Mouse (Mus musculus): ENCODE results near the gene Tspo2. TPM values are rescaled to one million over a fixed set of nuclear protein-coding genes. Genes with fewer than 3 reads are reported as not detected.

Gene Tspo2
- polyA plus RNA-seq, 3 experiments from 2014 or later: not detected

- ATAC-seq: no peak
Measured at GRCm38 (mm10) chr17:48417521-48417920, 33.8 kb downstream of the Tspo2 start.

- peak; percentile 90 for ATAC-seq
Measured at GRCm38 (mm10) chr17:48416425-48417195, 34.7 kb downstream of the Tspo2 start.

- ATAC-seq: no peak
Measured at GRCm38 (mm10) chr17:48416011-48416410, 35.3 kb downstream of the Tspo2 start.

- no peak for ATAC-seq
Measured at GRCm38 (mm10) chr17:48411241-48411640, 40.1 kb downstream of the Tspo2 start.

- peak; percentile 12 for ATAC-seq
Measured at GRCm38 (mm10) chr17:48410299-48410785, 41.0 kb downstream of the Tspo2 start.

GRCm38 (mm10) chr17:48409380-48410298 is 41.7 kb downstream of the Tspo2 start, which contains the start of the genes Nfya and Oard1:
Nfya (minus strand) TSS chr17:48409906.
Oard1 (plus strand) TSS chr17:48410014.
- ATAC-seq: peak; percentile 73

- peak; percentile 47 for ATAC-seq
Measured at GRCm38 (mm10) chr17:48408526-48409291, 42.6 kb downstream of the Tspo2 start.

- ATAC-seq: no peak
Measured at GRCm38 (mm10) chr17:48407910-48408525, 43.3 kb downstream of the Tspo2 start.

- ATAC-seq: no peak
Measured at GRCm38 (mm10) chr17:48407154-48407553, 44.2 kb downstream of the Tspo2 start.

- ATAC-seq: no peak
Measured at GRCm38 (mm10) chr17:48404706-48405105, 46.6 kb downstream of the Tspo2 start.

GRCm38 (mm10) chr17:48403848-48404247 is 47.5 kb downstream of the Tspo2 start:
- ATAC-seq: peak; percentile 34

- ATAC-seq: no peak
Measured at GRCm38 (mm10) chr17:48402751-48403150, 48.6 kb downstream of the Tspo2 start.

- ATAC-seq: no peak
Measured at GRCm38 (mm10) chr17:48401710-48402109, 49.6 kb downstream of the Tspo2 start.

Other genes starting within 250 kb of the Tspo2 start
- gene Trem1, start 218.8 kb downstream of the Tspo2 start, polyA plus RNA-seq (2017; shearing (Covaris generic)): not detected
- gene Trem3, start 203.7 kb downstream of the Tspo2 start, polyA plus RNA-seq (2017; shearing (Covaris generic)): not detected
- gene Treml4, start 187.2 kb downstream of the Tspo2 start, polyA plus RNA-seq (2017; shearing (Covaris generic)): 1 to 10 TPM in 1 of 3 experiments, under 1 TPM in 1, not detected in 1; 0.55 to 1.3 TPM
- 10 to 100 TPM in 2 of 3 experiments, under 1 TPM in 1; 0.69 to 12.3 (median 11.3) TPM for gene Treml2, start 152.0 kb downstream of the Tspo2 start, polyA plus RNA-seq (2017; shearing (Covaris generic))
- gene B430306N03Rik, start 135.4 kb downstream of the Tspo2 start, polyA plus RNA-seq (2017; shearing (Covaris generic)): 1 to 10 TPM in 2 of 3 experiments, not detected in 1; 2.8 to 5.6 TPM
- gene Trem2, start 105.1 kb downstream of the Tspo2 start, polyA plus RNA-seq (2017; shearing (Covaris generic)): not detected
- not detected for gene Treml1, start 91.6 kb downstream of the Tspo2 start, polyA plus RNA-seq (2017; shearing (Covaris generic))
- gene Nfya, start 41.6 kb downstream of the Tspo2 start, polyA plus RNA-seq (2017; shearing (Covaris generic)): 10 to 100 TPM in 2 of 3 experiments, 1 to 10 TPM in 1; 9.9 to 12.1 (median 11.2) TPM
- gene Oard1, start 41.5 kb downstream of the Tspo2 start, polyA plus RNA-seq (2017; shearing (Covaris generic)): 100 to 1,000 TPM in 1 of 3 experiments, 10 to 100 TPM in 2; 85.8 to 107 (median 94.9) TPM
- gene Apobec2, start 18.6 kb downstream of the Tspo2 start, polyA plus RNA-seq (2017; shearing (Covaris generic)): 1 to 10 TPM; 1.8 to 5.7 (median 2.2) TPM
- 10 to 100 TPM; 16.0 to 23.9 (median 16.7) TPM for gene Unc5cl, start 3.4 kb upstream of the Tspo2 start, polyA plus RNA-seq (2017; shearing (Covaris generic))

Measured in inflammation-experienced regulatory T-cells, adult 6 months (primary cell).